Mouse (Mus musculus) CH12.LX (cell line): ENCODE measurements around the gene Sbsn.
A peak's percentile ranks its signal among the peaks of the same experiment; 100 is the strongest.

Experiments used
- CTCF ChIP-seq, 2 experiments: IDR thresholded peaks in 1 of 2; conservative IDR thresholded peaks in 1 of 2; 2 replicates each; pipeline ENCODE4 v1.5.1; 2011 to 2012; ENCODE audit warnings: low read depth in 2 of 2, low read length in 2 of 2, improper control_type of control experiment in 1 of 2, inconsistent platforms in 1 of 2, mild to moderate bottlenecking in 1 of 2, moderate library complexity in 1 of 2
- EP300 ChIP-seq: IDR thresholded peaks from 2 replicates; pipeline ENCODE4 v1.6.1; 2011; ENCODE audit warnings: low read length, improper control_type of control experiment
- MEF2A ChIP-seq: IDR thresholded peaks from 2 replicates; pipeline ENCODE4 v1.6.1; 2014; ENCODE audit warnings: low read depth, mild to moderate bottlenecking, inconsistent platforms, low read length, improper control_type of control experiment, borderline replicate concordance
- POLR2A ChIP-seq: IDR thresholded peaks from 2 replicates; pipeline ENCODE4 v1.6.1; 2011; ENCODE audit warnings: low read depth, mild to moderate bottlenecking, improper control_type of control experiment, low read length
- POLR2AphosphoS2 ChIP-seq: IDR thresholded peaks from 2 replicates; pipeline ENCODE4 v1.6.1; 2011; ENCODE audit warnings: low read depth, low read length, improper control_type of control experiment

- TF ChIP-seq CTCF (conservative IDR thresholded peaks at IDR 0.05 in 1 of 2, IDR thresholded peaks at IDR 0.05 in 1 of 2; ENCODE audit: low read depth in 2 of 2, low read length in 2 of 2) (peak in 1 of 2 experiments; percentile 72; a peak in 2 of 4 replicates), POLR2AphosphoS2 (no peak), EP300 (no peak), MEF2A (no peak), POLR2A (no peak)
Observed at GRCm38 (mm10) chr7:30758853-30759252, 7.6 kb downstream of the Sbsn start.
